Mouse (Mus musculus): ENCODE results near the gene Kcnh6.

Gene Kcnh6

GRCm38 (mm10) chr11:106007821-106008220 lies at the start of gene Kcnh6:
TSS of gene Kcnh6 (plus strand) at chr11:106008124.
- DNase-seq (ENCODE audit: low spot score), result peak; percentile 51

- no peak for DNase-seq (ENCODE audit: low spot score)
Observed at GRCm38 (mm10) chr11:105958566-105958965, 49.4 kb upstream of the Kcnh6 start.

GRCm38 (mm10) chr11:105959355-105959754 lies 48.6 kb upstream of the Kcnh6 start:
- DNase-seq (ENCODE audit: low spot score), result no peak

- no peak for DNase-seq (ENCODE audit: low spot score)
Observed at GRCm38 (mm10) chr11:105964691-105965090, 43.2 kb upstream of the Kcnh6 start.

GRCm38 (mm10) chr11:105966288-105966687 lies 41.6 kb upstream of the Kcnh6 start:
- DNase-seq (ENCODE audit: low spot score), result no peak

GRCm38 (mm10) chr11:105967741-105968574 lies 40.0 kb upstream of the Kcnh6 start, which contains the start of gene Ace:
TSS of gene Ace (plus strand) at chr11:105967945.
- no peak for DNase-seq (ENCODE audit: low spot score)

- DNase-seq (ENCODE audit: low spot score), result no peak
Observed at GRCm38 (mm10) chr11:105968948-105969347, 39.0 kb upstream of the Kcnh6 start.

- no peak for DNase-seq (ENCODE audit: low spot score)
Observed at GRCm38 (mm10) chr11:105969516-105969915, 38.4 kb upstream of the Kcnh6 start.

GRCm38 (mm10) chr11:105974593-105974992 lies 33.3 kb upstream of the Kcnh6 start:
- no peak for DNase-seq (ENCODE audit: low spot score)

GRCm38 (mm10) chr11:105975050-105975449 lies 32.9 kb upstream of the Kcnh6 start:
- DNase-seq (ENCODE audit: low spot score), result no peak

- DNase-seq (ENCODE audit: low spot score), result no peak
Observed at GRCm38 (mm10) chr11:105975636-105976035, 32.3 kb upstream of the Kcnh6 start.

- DNase-seq (ENCODE audit: low spot score), result no peak
Observed at GRCm38 (mm10) chr11:105978232-105978631, 29.7 kb upstream of the Kcnh6 start.

- no peak for DNase-seq (ENCODE audit: low spot score)
Observed at GRCm38 (mm10) chr11:105978634-105979033, 29.3 kb upstream of the Kcnh6 start.

GRCm38 (mm10) chr11:105984452-105984851 lies 23.5 kb upstream of the Kcnh6 start:
- DNase-seq (ENCODE audit: low spot score), result no peak

- DNase-seq (ENCODE audit: low spot score), result no peak
Observed at GRCm38 (mm10) chr11:105987446-105987845, 20.5 kb upstream of the Kcnh6 start.

GRCm38 (mm10) chr11:105989446-105989845 lies 18.5 kb upstream of the Kcnh6 start:
- DNase-seq (ENCODE audit: low spot score), result no peak

- no peak for DNase-seq (ENCODE audit: low spot score)
Observed at GRCm38 (mm10) chr11:105990231-105990630, 17.7 kb upstream of the Kcnh6 start.

- no peak for DNase-seq (ENCODE audit: low spot score)
Observed at GRCm38 (mm10) chr11:105994375-105994774, 13.5 kb upstream of the Kcnh6 start, which contains the start of gene Ace3. TSS of gene Ace3 (plus strand) at chr11:105994675.

- no peak for DNase-seq (ENCODE audit: low spot score)
Observed at GRCm38 (mm10) chr11:106000062-106000461, 7.9 kb upstream of the Kcnh6 start.

- DNase-seq (ENCODE audit: low spot score), result no peak
Observed at GRCm38 (mm10) chr11:106001718-106002117, 6.2 kb upstream of the Kcnh6 start.

- DNase-seq (ENCODE audit: low spot score), result no peak
Observed at GRCm38 (mm10) chr11:106004576-106004975, 3.3 kb upstream of the Kcnh6 start.

GRCm38 (mm10) chr11:106005970-106006369 lies 2.0 kb upstream of the Kcnh6 start:
- DNase-seq (ENCODE audit: low spot score), result no peak

GRCm38 (mm10) chr11:106012711-106013110 lies 4.8 kb downstream of the Kcnh6 start:
- DNase-seq (ENCODE audit: low spot score), result no peak
